Mouse (Mus musculus) heart, embryonic 14.5 days (tissue): ENCODE results near the gene Trhde. TPM values are rescaled to one million over a fixed set of nuclear protein-coding genes. Genes with fewer than 3 reads are reported as not detected.

ENCODE experiments used
- ATAC-seq: fragments of 200-750 bp; cut with Nextera tagmentation; 2 replicates; pipeline ENCODE4 v1.8.0; 2017; ENCODE audit warnings: low read depth, moderate TSS enrichment; ENCODE audit not compliant: insufficient number of reproducible peaks, insufficient read depth, low FRiP score
- H3K27ac ChIP-seq, 2 experiments: fragments of 200-500 bp in 1 of 2; fragments of 300-500 bp in 1 of 2; sonication (generic) in 1 of 2; replicated peaks in 1 of 2; 2 replicates each; pipeline ENCODE4 v1.5.1; 2012 to 2014; ENCODE audit warnings: low read depth in 2 of 2, low read length in 2 of 2, control low read depth in 1 of 2, mild to moderate bottlenecking in 1 of 2, mixed read lengths in 1 of 2; ENCODE audit not compliant: control insufficient read depth in 1 of 2, insufficient read depth in 1 of 2
- H3K27me3 ChIP-seq: fragments of 300-500 bp; sonication (generic); 2 replicates; pipeline ENCODE4 v1.6.1; 2014; ENCODE audit warnings: mild to moderate bottlenecking, low read length, control low read depth; ENCODE audit not compliant: control insufficient read depth, insufficient read depth
- H3K36me3 ChIP-seq: fragments of 300-500 bp; sonication (generic); 2 replicates; pipeline ENCODE4 v1.6.1; 2014; ENCODE audit warnings: mild to moderate bottlenecking, control low read depth, low read length, mixed read lengths; ENCODE audit not compliant: control insufficient read depth, insufficient read depth
- H3K4me1 ChIP-seq, 2 experiments: fragments of 200-500 bp in 1 of 2; fragments of 300-500 bp in 1 of 2; sonication (generic) in 1 of 2; 2 replicates each; pipeline ENCODE4 v1.6.1; 2012 to 2014; ENCODE audit warnings: low read length in 2 of 2, control low read depth in 1 of 2, mixed read lengths in 1 of 2; ENCODE audit not compliant: control insufficient read depth in 2 of 2, insufficient read depth in 2 of 2
- H3K4me2 ChIP-seq: fragments of 300-500 bp; sonication (generic); 2 replicates; pipeline ENCODE4 v1.6.1; 2014; ENCODE audit warnings: mild to moderate bottlenecking, low read length
- H3K4me3 ChIP-seq, 2 experiments: fragments of 200-500 bp in 1 of 2; fragments of 300-500 bp in 1 of 2; sonication (generic) in 1 of 2; 2 replicates each; pipeline ENCODE4 v1.5.1; 2012 to 2014; ENCODE audit warnings: low read length in 2 of 2, mild to moderate bottlenecking in 2 of 2, control low read depth in 1 of 2, low read depth in 1 of 2, moderate library complexity in 1 of 2; ENCODE audit not compliant: control insufficient read depth in 1 of 2, insufficient read depth in 1 of 2
- H3K9ac ChIP-seq: fragments of 300-500 bp; sonication (generic); 2 replicates; pipeline ENCODE4 v1.6.1; 2014; ENCODE audit warnings: mild to moderate bottlenecking, low read length
- H3K9me3 ChIP-seq: fragments of 300-500 bp; sonication (generic); 2 replicates; pipeline ENCODE4 v1.6.1; 2016; ENCODE audit warnings: low read length, control low read depth; ENCODE audit not compliant: control insufficient read depth
- WGBS: fragments of 180-500 bp; shearing (Covaris S2); extraction: QIAGEN DNeasy Blood & Tissue Kit; methylation state at CpG from one replicate; pipeline ENCODE4 v1.1.7; 2014; 5-methylcytosine and 5-hydroxymethylcytosine counted together
- polyA plus RNA-seq: library from polyadenylated mRNA; unstranded; fragments of >200 nt; fragmentation: Nextera tagmentation; extraction: Ambion mirVana; gene quantifications from 2 replicates; pipeline ENCODE4 v1.2.1, GENCODE M21; 2014

The Trhde gene
- polyA plus RNA-seq, 1 experiment from 2014 or later = 0.04 TPM

DNA sequence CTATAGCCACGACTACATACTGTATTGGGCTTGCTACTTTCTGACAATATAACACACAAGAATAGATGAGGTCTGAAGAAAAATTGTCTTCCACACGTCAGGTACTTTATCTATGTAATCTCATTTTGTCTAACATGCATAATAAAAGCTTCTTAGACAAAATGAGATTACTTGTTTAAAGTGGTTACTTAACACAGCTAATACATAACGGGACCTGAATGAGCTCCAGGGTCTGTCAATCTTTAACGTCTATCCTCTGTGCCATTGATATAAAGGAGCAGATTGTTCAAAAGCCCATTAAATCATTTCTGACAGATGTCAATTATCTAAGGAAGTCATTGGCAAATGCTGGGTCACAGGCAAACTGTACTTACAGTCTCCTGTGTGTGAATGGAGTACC lies 36.2 kb downstream of the Trhde start:
- no peak overlapping the region for H3K4me2 ChIP-seq
- WGBS = 67% methylated on average over 4 of the region's 4 CpGs
- no peak for ATAC-seq
- H3K4me3 ChIP-seq = no peak overlapping the region
- no peak overlapping the region for H3K9ac ChIP-seq
- no peaks in the 10 kb centered on the region for H3K9me3 ChIP-seq
- no peak overlapping the region for H3K27ac ChIP-seq
- H3K4me1 ChIP-seq = no peaks in the 10 kb centered on the region
- H3K36me3 ChIP-seq = no peaks in the 10 kb centered on the region
- H3K27me3 ChIP-seq = no peaks in the 10 kb centered on the region

DNA sequence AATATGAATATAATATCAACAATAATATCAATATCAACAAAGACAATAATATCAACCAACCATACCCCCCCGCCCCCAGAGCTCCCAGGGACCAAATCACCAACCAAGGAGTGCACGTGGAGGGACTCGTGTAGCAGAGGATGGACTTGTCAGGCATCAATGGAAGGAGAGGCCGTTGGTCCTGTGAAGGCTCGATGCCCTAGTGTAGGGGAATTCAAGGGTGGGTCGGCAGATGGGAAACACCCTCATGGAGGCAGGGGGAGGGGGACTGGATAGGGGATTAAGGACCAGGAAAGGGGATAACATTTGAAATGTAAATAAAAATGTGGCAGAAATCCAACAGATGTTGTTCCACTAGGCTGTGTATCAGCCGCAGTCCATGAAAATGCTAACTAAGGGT lies 40.0 kb downstream of the Trhde start:
- no peak overlapping the region for H3K4me2 ChIP-seq
- 82% methylated on average over 7 of the region's 7 CpGs for WGBS
- no peaks in the 10 kb centered on the region for H3K9me3 ChIP-seq
- no peak overlapping the region for H3K9ac ChIP-seq
- no peaks in the 10 kb centered on the region for H3K36me3 ChIP-seq
- no peaks in the 10 kb centered on the region for H3K27me3 ChIP-seq
- no peak overlapping the region for H3K4me3 ChIP-seq
- H3K4me1 ChIP-seq = no peaks in the 10 kb centered on the region
- no peak for ATAC-seq
- no peak overlapping the region for H3K27ac ChIP-seq

DNA sequence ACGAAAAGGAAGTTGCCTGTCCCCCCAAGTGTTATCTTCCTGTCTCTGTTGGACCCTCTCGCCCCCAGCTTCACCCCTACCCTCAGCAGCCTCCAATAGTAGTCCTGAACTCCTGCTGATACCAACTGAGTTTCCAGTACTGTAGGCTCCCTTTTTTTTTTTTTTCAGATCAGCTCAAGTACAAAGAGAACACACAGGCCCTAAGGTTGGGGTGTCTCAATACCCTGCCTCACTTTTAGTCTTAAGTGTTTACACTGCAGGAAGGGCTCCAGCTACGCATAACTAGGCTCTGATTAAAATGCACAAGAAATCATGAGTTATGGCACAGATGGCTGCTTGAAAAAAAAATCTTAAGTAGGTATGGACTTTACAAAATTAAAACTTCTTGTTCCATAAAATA lies 42.9 kb downstream of the Trhde start:
- no peak overlapping the region for H3K4me2 ChIP-seq
- ATAC-seq = no peak
- H3K9ac ChIP-seq = no peak overlapping the region
- no peak overlapping the region for H3K27ac ChIP-seq
- H3K27me3 ChIP-seq = no peaks in the 10 kb centered on the region
- H3K36me3 ChIP-seq = no peaks in the 10 kb centered on the region
- no peak overlapping the region for H3K4me3 ChIP-seq
- H3K4me1 ChIP-seq = no peaks in the 10 kb centered on the region
- 51% methylated on average over 3 of the region's 3 CpGs for WGBS
- H3K9me3 ChIP-seq = no peaks in the 10 kb centered on the region

DNA sequence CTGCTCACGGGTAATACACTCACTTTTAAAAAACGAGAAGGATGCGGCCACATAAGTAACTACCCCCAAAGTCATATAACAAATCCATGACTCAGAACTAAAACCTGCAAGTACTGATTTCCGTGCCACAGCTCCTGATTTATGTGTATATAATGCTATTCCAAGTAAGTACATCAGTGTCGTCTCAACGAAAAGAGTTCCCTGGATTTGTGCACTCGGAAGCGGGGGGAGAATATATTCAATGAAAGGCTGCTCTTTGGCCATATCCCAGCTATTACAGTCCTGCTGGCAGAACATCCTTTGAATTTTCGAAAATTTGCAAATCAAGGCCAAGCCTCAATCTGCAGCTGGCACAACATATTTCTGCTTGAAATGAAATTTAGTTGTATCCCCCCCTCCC lies 43.5 kb downstream of the Trhde start:
- no peaks in the 10 kb centered on the region for H3K9me3 ChIP-seq
- H3K9ac ChIP-seq = no peak overlapping the region
- no peaks in the 10 kb centered on the region for H3K4me1 ChIP-seq
- H3K4me3 ChIP-seq = no peak overlapping the region
- no peak for ATAC-seq
- H3K36me3 ChIP-seq = no peaks in the 10 kb centered on the region
- H3K27me3 ChIP-seq = no peaks in the 10 kb centered on the region
- no peak overlapping the region for H3K27ac ChIP-seq
- H3K4me2 ChIP-seq = no peak overlapping the region
- 87% methylated on average over 9 of the region's 9 CpGs for WGBS

DNA sequence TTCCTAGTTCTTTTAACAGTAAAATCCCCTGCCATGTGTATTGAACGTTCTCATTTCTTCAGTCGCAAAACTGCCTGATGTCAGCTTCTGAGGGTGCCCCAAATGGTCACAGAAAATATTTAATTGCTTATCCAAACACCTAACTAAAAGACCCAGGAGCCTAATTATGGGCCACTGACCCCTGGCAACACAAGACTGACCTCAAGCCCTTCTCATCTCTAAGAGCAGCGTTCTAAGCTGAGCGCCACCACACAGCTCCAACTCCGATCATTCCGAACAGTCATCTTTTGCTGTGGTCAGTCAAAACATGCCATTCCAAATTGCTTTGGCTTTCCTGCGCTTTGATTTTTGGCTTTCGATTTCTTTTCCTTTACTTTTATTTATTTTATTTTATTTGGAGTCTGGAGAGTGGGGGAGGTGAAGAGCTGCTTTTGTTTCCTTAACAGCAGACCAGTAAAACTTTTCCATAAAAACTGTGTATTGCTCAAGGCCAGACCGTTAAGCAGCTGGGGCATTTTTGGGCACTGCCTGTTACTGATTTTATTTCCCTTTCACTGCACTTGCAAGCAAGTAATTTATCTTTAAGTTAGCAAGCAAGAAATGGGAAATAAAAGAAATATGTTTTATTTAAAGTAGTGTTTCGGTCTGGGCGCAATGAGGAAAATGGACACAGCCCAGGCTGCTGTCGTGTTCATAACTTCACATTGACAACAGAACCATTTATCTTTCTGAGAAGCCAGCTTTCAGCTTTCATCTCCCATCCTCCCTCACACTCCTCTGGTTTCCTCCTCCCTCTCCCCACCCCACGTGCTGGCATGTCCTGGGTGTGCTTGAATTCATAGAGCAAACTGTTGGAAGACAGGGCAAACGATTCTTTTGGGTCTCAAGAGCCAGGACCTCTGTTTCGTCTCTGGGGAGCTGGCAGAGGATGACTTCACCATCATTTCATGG lies 59.1 kb downstream of the Trhde start:
- 68% methylated on average over 15 of the region's 15 CpGs for WGBS
- no peak for ATAC-seq
- Histone ChIP-seq H3K9me3 (no peaks in the 10 kb centered on the region), H3K27me3 (no peaks in the 10 kb centered on the region), H3K27ac (no peak overlapping the region), H3K9ac (no peak overlapping the region), H3K36me3 (no peaks in the 10 kb centered on the region), H3K4me1 (no peaks in the 10 kb centered on the region), H3K4me2 (no peak overlapping the region), H3K4me3 (no peak overlapping the region)

DNA sequence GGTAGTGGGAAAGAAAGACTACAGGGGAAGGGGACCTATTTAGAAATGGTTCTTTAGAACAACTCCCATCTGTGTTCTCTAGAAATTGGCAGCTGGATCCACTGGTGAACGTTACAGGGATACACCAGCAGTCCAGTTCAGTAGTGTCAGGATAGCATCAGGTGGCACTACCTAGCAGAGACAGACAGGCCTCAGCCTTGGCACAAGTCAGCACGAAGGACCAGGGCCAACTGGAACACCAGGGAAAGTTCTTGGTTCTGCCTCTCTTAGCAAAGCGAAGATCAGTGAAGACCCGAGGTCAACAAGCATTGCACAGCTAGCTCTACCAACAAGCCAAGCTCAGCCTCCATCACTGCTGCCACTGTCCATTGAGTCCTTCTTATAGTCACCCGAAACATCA lies 62.2 kb downstream of the Trhde start:
- Histone ChIP-seq H3K9me3 (no peaks in the 10 kb centered on the region), H3K36me3 (no peaks in the 10 kb centered on the region), H3K4me2 (no peak overlapping the region), H3K9ac (no peak overlapping the region), H3K4me1 (no peaks in the 10 kb centered on the region), H3K4me3 (no peak overlapping the region), H3K27ac (no peak overlapping the region), H3K27me3 (no peaks in the 10 kb centered on the region)
- 78% methylated on average over 5 of the region's 5 CpGs for WGBS
- ATAC-seq = no peak

DNA sequence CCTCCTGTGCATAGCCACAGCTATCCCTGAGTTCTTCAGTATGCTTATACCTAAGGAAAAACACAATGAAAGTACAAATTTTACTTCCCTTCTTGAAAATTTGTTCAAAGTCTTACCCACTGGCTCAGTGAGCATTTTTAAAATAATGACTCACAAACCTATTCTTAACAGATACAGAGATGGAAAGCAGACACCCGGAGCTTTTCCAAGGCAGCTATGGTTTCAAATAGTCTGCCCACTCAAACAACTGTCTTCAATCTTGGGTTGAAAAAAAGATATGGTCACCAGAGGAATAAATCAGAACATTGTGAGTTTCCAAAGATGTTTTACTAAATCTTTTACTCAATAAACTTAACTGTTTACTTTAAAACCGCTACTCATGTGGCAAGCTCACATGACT lies 64.5 kb downstream of the Trhde start:
- Histone ChIP-seq H3K4me2 (no peak overlapping the region), H3K4me3 (no peak overlapping the region), H3K4me1 (no peaks in the 10 kb centered on the region), H3K27ac (no peak overlapping the region), H3K9ac (no peak overlapping the region), H3K27me3 (no peaks in the 10 kb centered on the region), H3K9me3 (no peaks in the 10 kb centered on the region), H3K36me3 (no peaks in the 10 kb centered on the region)
- WGBS = 75% methylated on average over 2 of the region's 2 CpGs
- no peak for ATAC-seq

DNA sequence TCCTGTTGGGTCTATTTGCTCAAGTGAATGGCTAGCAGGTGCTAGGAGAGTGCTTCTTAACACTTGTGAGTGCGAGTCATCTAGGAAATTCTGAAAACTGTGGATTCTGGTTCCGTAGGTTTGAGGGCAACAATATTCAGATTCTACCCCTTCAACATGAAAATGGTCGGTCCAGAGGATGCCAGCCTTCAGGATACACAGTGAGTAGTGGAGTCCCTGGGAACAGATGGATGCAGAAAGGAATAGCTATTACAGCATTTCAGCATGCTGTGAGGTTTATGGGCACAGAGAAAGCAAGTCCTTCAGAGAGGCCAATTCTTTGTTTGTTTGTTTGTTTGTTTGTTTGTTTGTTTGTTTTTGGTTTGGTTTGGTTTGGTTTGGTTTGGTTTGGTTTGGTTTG lies 65.7 kb downstream of the Trhde start:
- no peak overlapping the region for H3K27ac ChIP-seq
- WGBS = 75% methylated on average over 3 of the region's 3 CpGs
- ATAC-seq = no peak
- no peaks in the 10 kb centered on the region for H3K9me3 ChIP-seq
- H3K4me2 ChIP-seq = no peak overlapping the region
- H3K4me1 ChIP-seq = no peaks in the 10 kb centered on the region
- no peaks in the 10 kb centered on the region for H3K36me3 ChIP-seq
- H3K9ac ChIP-seq = no peak overlapping the region
- no peak overlapping the region for H3K4me3 ChIP-seq
- no peaks in the 10 kb centered on the region for H3K27me3 ChIP-seq
